ENCODE assay signal across 13 mouse cellular contexts in the genomic region with DNA sequence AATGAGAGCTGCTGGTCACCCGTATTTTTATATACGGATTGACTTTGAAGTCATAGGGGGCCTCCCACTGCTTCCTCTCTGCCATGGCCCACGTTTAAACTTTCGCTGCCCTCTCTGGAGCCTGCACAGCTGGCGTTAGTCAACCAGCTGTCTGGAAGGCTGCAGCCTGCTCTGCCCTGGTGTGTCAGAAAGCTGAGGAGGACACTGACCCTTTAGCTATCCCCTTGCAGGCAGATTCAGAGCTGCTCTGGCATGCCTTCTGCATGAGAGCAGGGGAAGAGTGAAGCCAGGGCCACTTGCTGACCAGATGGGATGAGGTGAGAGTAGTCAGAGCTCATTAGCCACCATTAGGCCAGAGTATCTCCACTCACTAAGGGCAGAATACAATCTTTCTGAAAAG.
DNase-seq lines count a peak whose midpoint lies in the region; ATAC-seq lines count a peak whose summit lies in the region.
"Had no signal": no experiment of that assay in that cellular context is flagged by ENCODE, and none has a peak within 500 bp of the region (broad histone marks: within the 10 kb centered on the region; RNA-seq: fewer than 3 reads in every experiment).

No protein-coding gene starts in this region.

- H3K9me3 ChIP-seq in kidney, embryonic 16.5 days (ENCODE audit: low read length) = no peaks in the 10 kb centered on the region
- H3K9me3 ChIP-seq: heart, embryonic 13.5 days; neural tube, embryonic 12.5 days had no signal

- peaks cover 15% of the 10 kb centered on the region for H3K4me1 ChIP-seq in kidney, embryonic 16.5 days (ENCODE audit: insufficient read depth, low read length)
- H3K4me1 ChIP-seq: neural tube, embryonic 12.5 days had no signal

- intact Hi-C loops in left cerebral cortex, postnatal 25 days (cut with DNase I) = no loop called here
- intact Hi-C loops in left cerebral cortex, postnatal 4 days (cut with DNase I) = no loop called here

- H3K9ac ChIP-seq in kidney, embryonic 16.5 days (replicated peaks; ENCODE audit: low read length) = no peak overlapping the region
- H3K9ac ChIP-seq: heart, embryonic 13.5 days; neural tube, embryonic 12.5 days had no signal

- DNase-seq in gastrocnemius, postnatal 10 days = peak; percentile 6
- no peak for DNase-seq in gastrocnemius, adult 8-10 months (ENCODE audit: low spot score in 2 of 2)
- DNase-seq in kidney, postnatal 25 days = no peak
- peak; percentile 31 for DNase-seq in embryo, embryonic 9.5 days (ENCODE audit: extremely low spot score)
- peak; percentile 12 for DNase-seq in lung, postnatal 14 days
- no peak for DNase-seq in left cerebral cortex, postnatal 25 days (ENCODE audit: low spot score in 2 of 2)
- no peak for DNase-seq in left cerebral cortex, postnatal 4 days
- DNase-seq: adrenal gland, postnatal 10 days had no signal

- 14% methylated on average over 5 of the region's 5 CpGs for WGBS in kidney, embryonic 16.5 days

- no peak overlapping the region for H3K4me2 ChIP-seq in kidney, embryonic 16.5 days (replicated peaks; ENCODE audit: low read depth, low read length)
- H3K4me2 ChIP-seq: heart, embryonic 13.5 days; neural tube, embryonic 12.5 days had no signal

- no peak overlapping the region for H3K27ac ChIP-seq in kidney, embryonic 16.5 days (ENCODE audit: low read length)
- H3K27ac ChIP-seq: heart, embryonic 13.5 days; hindbrain, postnatal 0 days; layer of hippocampus, adult 2 months; neural tube, embryonic 12.5 days had no signal

- no peaks in the 10 kb centered on the region for H3K36me3 ChIP-seq in kidney, embryonic 16.5 days (ENCODE audit: insufficient read depth, low read length)
- H3K36me3 ChIP-seq: heart, embryonic 13.5 days; neural tube, embryonic 12.5 days had no signal

- ATAC-seq in kidney, embryonic 16.5 days (ENCODE audit: low FRiP score, low TSS enrichment) = peak; percentile 95
- ATAC-seq: hindbrain, postnatal 0 days had no signal

- no peaks in the 10 kb centered on the region for H3K27me3 ChIP-seq in kidney, embryonic 16.5 days (ENCODE audit: insufficient read depth, low read length)
- H3K27me3 ChIP-seq: heart, embryonic 13.5 days; neural tube, embryonic 12.5 days had no signal

- H3K4me3 ChIP-seq in kidney, embryonic 16.5 days (ENCODE audit: low read length) = no peak overlapping the region
- H3K4me3 ChIP-seq: heart, embryonic 13.5 days; layer of hippocampus, adult 2 months; neural tube, embryonic 12.5 days had no signal

Comparison
In these comparisons a context has a peak if more than half of its experiments do, and no peak if none do; other contexts are left out.
1. DNase-seq: peak in gastrocnemius, postnatal 10 days (single experiment), embryo, embryonic 9.5 days (single experiment) and lung, postnatal 14 days (single experiment); none in gastrocnemius, adult 8-10 months (0 of 2), kidney, postnatal 25 days (0 of 2), left cerebral cortex, postnatal 25 days (0 of 2) and left cerebral cortex, postnatal 4 days (single experiment).